Mouse (Mus musculus) limb, embryonic 15.5 days (tissue): Measurements from ENCODE around the gene Ttll12. TPM values are rescaled to one million over a fixed set of nuclear protein-coding genes. Genes with fewer than 3 reads are reported as not detected.
A peak's percentile ranks its signal among the peaks of the same experiment; 100 is the strongest.

Source experiments
- ATAC-seq: fragments of 200-750 bp; cut with Nextera tagmentation; 2 replicates; pipeline ENCODE4 v1.8.0; 2017; ENCODE audit warnings: low read depth, moderate TSS enrichment; ENCODE audit not compliant: insufficient number of reproducible peaks, low FRiP score, low TSS enrichment
- H3K27ac ChIP-seq: fragments of 300-500 bp; sonication (generic); 2 replicates; pipeline ENCODE4 v1.5.1; 2015; ENCODE audit warnings: moderate library complexity, mild to moderate bottlenecking, inconsistent platforms
- H3K27me3 ChIP-seq: fragments of 300-500 bp; sonication (generic); 2 replicates; pipeline ENCODE4 v1.6.1; 2015; ENCODE audit warnings: inconsistent platforms
- H3K36me3 ChIP-seq: fragments of 300-500 bp; sonication (generic); 2 replicates; pipeline ENCODE4 v1.6.1; 2015; ENCODE audit warnings: inconsistent platforms
- H3K4me1 ChIP-seq: fragments of 300-500 bp; sonication (generic); 2 replicates; pipeline ENCODE4 v1.6.1; 2015; ENCODE audit warnings: inconsistent platforms
- H3K4me2 ChIP-seq: fragments of 300-500 bp; sonication (generic); 2 replicates; pipeline ENCODE4 v1.6.1; 2015; ENCODE audit warnings: mild to moderate bottlenecking, inconsistent platforms
- H3K4me3 ChIP-seq: fragments of 300-500 bp; sonication (generic); 2 replicates; pipeline ENCODE4 v1.5.1; 2015; ENCODE audit warnings: mild to moderate bottlenecking, inconsistent platforms
- H3K9ac ChIP-seq: fragments of 300-500 bp; sonication (generic); 2 replicates; pipeline ENCODE4 v1.6.1; 2015; ENCODE audit warnings: inconsistent platforms
- H3K9me3 ChIP-seq: fragments of 300-500 bp; sonication (generic); 2 replicates; pipeline ENCODE4 v1.6.1; 2016; ENCODE audit warnings: inconsistent platforms
- WGBS: fragments of 180-500 bp; shearing (Covaris S2); methylation state at CpG from one replicate; pipeline ENCODE4 v1.1.7; 2015; 5-methylcytosine and 5-hydroxymethylcytosine counted together
- polyA plus RNA-seq: library from polyadenylated mRNA; unstranded; fragments of >200 nt; fragmentation: Nextera tagmentation; extraction: Ambion mirVana; gene quantifications from 2 replicates; pipeline ENCODE4 v1.2.1, GENCODE M21; 2015

Ttll12 gene
- polyA plus RNA-seq, 1 experiment from 2014 or later: 33.2 TPM

DNA sequence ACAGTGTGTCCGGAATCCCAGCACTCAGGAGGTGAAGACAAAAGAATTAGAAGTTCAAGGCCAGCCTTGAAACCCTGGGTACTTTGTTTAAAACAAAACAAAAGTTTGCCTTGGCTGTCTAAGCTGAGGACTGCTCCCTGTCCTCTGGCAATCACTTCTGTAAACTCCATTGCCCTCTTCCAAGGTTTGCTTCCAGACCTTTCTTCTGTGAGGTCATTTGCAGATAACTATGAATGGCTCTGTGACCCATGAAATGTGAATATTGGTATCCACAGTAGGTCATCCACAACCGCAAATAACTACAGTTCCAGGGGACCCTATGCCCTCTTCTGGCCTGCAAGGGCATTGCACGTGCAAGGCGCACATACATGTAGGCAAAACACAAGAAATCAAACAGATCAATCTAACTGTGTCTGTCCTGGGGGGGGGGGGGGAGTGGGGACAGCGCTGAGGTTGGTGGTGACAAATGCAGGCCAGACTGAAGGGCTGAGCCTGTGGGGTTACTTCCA lies 62.9 kb downstream of the Ttll12 start:
- WGBS: 83% methylated on average over 5 of the region's 5 CpGs
- Histone ChIP-seq H3K27ac (no peak overlapping the region), H3K27me3 (peaks cover 32% of the 10 kb centered on the region), H3K9ac (no peak overlapping the region), H3K4me1 (peaks cover 5% of the 10 kb centered on the region), H3K9me3 (no peaks in the 10 kb centered on the region), H3K36me3 (no peaks in the 10 kb centered on the region), H3K4me2 (no peak overlapping the region), H3K4me3 (no peak overlapping the region)
- ATAC-seq: no peak

DNA sequence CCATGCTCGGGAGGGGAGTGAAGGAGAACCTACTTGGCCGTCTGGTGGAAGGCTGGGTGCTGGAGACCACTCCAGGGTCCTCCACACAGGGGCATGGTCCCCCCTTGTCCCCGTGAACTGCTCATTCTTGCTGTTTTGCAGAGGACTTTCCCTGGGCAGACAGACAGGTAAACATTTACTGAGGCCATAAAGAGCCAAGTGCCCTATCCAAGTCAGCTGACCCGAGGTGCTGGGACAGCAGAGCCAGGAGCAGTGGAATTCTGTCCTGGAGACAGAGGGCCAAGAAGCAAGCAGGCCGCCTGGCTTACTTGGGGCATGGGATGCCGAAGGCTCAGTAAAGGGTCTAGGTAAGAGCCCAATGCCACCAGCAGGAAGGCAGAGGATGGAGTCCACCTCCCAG lies 64.3 kb downstream of the Ttll12 start:
- no peak overlapping the region for H3K4me3 ChIP-seq
- no peak overlapping the region for H3K27ac ChIP-seq

DNA sequence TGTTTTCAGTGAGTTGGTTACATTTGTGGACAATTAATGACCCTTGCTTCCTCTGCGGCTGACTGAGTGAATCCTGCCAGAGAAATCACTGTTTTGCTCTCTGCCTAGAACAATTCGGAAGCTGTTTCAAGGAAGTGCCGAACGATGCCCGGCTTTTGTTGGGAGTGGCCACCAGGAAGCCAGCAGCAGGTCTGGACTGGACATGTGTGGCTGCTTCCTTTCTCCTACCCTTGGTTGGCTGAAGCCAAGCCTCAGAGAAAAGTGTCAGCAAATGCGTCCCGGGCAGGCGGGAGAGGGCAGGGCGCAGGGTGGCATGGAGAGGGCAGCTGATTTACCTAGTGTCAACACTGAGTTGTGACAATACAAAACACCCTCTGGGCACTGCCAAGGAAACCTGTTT lies 64.7 kb downstream of the Ttll12 start:
- 72% methylated on average over 9 of the region's 9 CpGs for WGBS
- no peaks in the 10 kb centered on the region for H3K36me3 ChIP-seq
- H3K4me3 ChIP-seq: no peak overlapping the region
- H3K4me1 ChIP-seq: peaks cover 17% of the 10 kb centered on the region
- H3K27ac ChIP-seq: no peak overlapping the region
- ATAC-seq: no peak
- H3K9me3 ChIP-seq: no peaks in the 10 kb centered on the region
- H3K27me3 ChIP-seq: peaks cover 50% of the 10 kb centered on the region
- H3K9ac ChIP-seq: no peak overlapping the region
- no peak overlapping the region for H3K4me2 ChIP-seq

More for the DNA sequence above, 64.3 kb downstream of the Ttll12 start:
- Histone ChIP-seq H3K4me2 (no peak overlapping the region), H3K27me3 (peaks cover 45% of the 10 kb centered on the region), H3K4me1 (peaks cover 17% of the 10 kb centered on the region), H3K9ac (no peak overlapping the region), H3K9me3 (no peaks in the 10 kb centered on the region), H3K36me3 (no peaks in the 10 kb centered on the region)
- WGBS: 62% methylated on average over 6 of the region's 6 CpGs
- no peak for ATAC-seq

DNA sequence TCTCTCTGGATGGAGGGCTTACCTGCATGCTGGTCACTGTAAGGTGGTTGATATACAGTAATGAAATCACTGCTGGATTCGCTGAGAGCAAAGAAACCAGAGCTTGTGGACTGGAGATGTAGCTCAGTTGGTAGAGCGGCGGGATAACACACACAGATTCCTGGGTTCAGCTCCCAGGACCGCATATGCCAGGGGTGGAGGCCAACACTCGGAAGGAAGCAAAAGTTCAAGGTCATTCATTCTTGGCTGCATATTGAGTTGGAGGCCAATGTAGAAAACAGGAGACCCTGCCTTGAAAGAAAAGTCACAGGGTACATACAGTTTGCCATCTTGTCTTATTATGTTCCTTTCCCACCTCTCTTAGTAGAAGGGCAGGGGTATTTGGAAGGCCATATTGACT lies 65.2 kb downstream of the Ttll12 start:
- no peak overlapping the region for H3K9ac ChIP-seq

GRCm38 (mm10) chr15:83528892-83529291 lies 66.1 kb downstream of the Ttll12 start:
- H3K4me3 ChIP-seq: no peak overlapping the region
- no peaks in the 10 kb centered on the region for H3K36me3 ChIP-seq
- H3K9me3 ChIP-seq: no peaks in the 10 kb centered on the region
- ATAC-seq: no peak
- 58% methylated on average over 4 of the region's 4 CpGs for WGBS
- H3K27me3 ChIP-seq: peaks cover 56% of the 10 kb centered on the region
- peaks cover 17% of the 10 kb centered on the region for H3K4me1 ChIP-seq
- no peak overlapping the region for H3K4me2 ChIP-seq
- no peak overlapping the region for H3K27ac ChIP-seq
- no peak overlapping the region for H3K9ac ChIP-seq

More for the DNA sequence above, 65.2 kb downstream of the Ttll12 start:
- H3K27ac ChIP-seq: no peak overlapping the region
- peaks cover 55% of the 10 kb centered on the region for H3K27me3 ChIP-seq
- H3K4me3 ChIP-seq: no peak overlapping the region
- no peaks in the 10 kb centered on the region for H3K36me3 ChIP-seq
- no peak overlapping the region for H3K4me2 ChIP-seq
- ATAC-seq: no peak
- peaks cover 17% of the 10 kb centered on the region for H3K4me1 ChIP-seq
- H3K9me3 ChIP-seq: no peaks in the 10 kb centered on the region
- 75% methylated on average over 5 of the region's 5 CpGs for WGBS

DNA sequence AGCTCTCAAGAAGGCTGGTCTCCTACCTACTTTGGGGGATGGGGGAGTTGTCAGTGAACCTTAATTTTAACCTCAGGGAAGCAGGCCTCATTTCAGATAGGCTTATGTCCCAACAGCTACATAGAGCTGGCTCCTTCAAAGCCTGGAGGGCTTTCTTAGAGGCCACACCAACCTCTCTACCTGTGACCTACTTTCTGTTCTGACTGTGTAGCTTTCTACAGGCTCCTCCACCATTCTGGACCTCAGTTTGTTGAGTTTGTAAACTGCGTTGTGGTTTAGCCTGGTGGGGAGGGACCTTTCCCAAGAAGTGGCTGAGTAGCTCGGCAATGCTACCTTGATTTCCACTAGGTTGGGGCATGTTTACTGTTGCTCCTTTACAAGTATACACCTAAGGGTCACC lies 67.2 kb downstream of the Ttll12 start:
- H3K27me3 ChIP-seq: peaks cover 56% of the 10 kb centered on the region
- no peak for ATAC-seq
- H3K9ac ChIP-seq: no peak overlapping the region
- 72% methylated on average over 2 of the region's 2 CpGs for WGBS
- no peaks in the 10 kb centered on the region for H3K36me3 ChIP-seq
- H3K4me3 ChIP-seq: no peak overlapping the region
- no peak overlapping the region for H3K4me2 ChIP-seq
- H3K9me3 ChIP-seq: no peaks in the 10 kb centered on the region
- H3K4me1 ChIP-seq: peaks cover 17% of the 10 kb centered on the region
- no peak overlapping the region for H3K27ac ChIP-seq

DNA sequence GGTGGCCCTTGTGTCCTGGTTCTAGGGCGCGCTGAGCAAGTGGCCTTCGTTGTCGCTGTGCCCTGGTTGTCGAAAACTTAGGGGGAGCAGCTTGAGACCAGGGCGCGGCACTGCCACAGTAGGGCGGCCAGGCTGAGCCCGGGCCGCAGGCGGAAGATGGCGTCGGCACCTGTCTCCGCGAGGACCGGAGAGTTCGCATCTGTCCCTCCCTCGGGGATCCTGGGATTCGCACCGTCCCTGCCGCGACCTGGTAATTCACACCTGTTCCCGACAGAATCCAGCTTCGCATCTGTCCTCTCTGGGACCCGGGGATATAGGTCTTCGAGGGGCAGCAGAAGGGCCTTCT lies 67.9 kb downstream of the Ttll12 start:
- no peak for ATAC-seq
- peaks cover 56% of the 10 kb centered on the region for H3K27me3 ChIP-seq
- peak overlapping the region; percentile 52 for H3K4me3 ChIP-seq
- peak overlapping the region; percentile 96 for H3K4me2 ChIP-seq
- H3K4me1 ChIP-seq: peaks cover 17% of the 10 kb centered on the region
- peak overlapping the region; percentile 23; the same call in 1 of the 2 replicates for H3K9ac ChIP-seq
- no peak overlapping the region for H3K27ac ChIP-seq
- WGBS: 2% methylated on average over 26 of the region's 26 CpGs
- H3K36me3 ChIP-seq: no peaks in the 10 kb centered on the region
- no peaks in the 10 kb centered on the region for H3K9me3 ChIP-seq

DNA sequence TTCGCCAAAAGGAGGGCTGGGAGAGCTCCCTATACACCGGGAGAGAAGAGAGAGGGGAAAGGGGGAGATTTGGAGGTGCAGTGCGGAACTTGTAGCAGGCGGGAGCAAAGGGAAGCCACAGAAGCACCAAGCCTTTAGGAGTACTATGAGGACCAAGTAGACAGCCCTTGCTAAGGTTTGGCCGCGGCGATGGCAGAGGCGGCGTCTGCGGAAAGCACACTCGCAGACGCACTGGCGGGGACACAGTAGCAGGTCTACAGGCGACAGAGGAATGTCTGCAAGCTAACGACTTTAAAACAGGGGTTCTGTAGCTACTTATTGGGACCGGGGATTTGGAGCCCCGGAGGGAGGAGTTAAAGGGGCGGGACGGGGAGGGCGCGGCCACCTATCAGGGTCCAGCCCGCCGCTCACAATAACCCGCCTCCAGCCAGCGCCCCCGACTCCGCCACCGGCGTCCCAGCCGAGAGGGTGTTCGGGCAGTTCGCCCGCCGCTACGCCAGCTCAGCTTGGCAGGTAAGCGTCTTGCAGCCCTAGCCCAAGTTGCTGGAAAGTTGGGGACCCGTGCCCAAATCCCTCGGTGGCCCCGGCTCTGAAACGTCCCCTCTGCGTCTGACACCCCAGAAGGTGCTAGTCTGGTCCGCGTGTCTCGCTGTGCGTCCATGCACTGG lies 68.4 kb downstream of the Ttll12 start, which contains the start of gene Bik:
Bik (plus strand) TSS at position 439 of the 668 bp plus-strand sequence.
- Histone ChIP-seq H3K4me2 (peak within 1 kb of the TSS; percentile 96), H3K4me3 (peak within 1 kb of the TSS; percentile 52), H3K9me3 (no peaks in the 10 kb centered on the region), H3K9ac (peak within 1 kb of the TSS; percentile 23; the same call in 1 of the 2 replicates), H3K4me1 (peaks cover 17% of the 10 kb centered on the region), H3K36me3 (no peaks in the 10 kb centered on the region), H3K27me3 (peaks cover 56% of the 10 kb centered on the region), H3K27ac (no peak within 1 kb of the TSS)
- WGBS: under 1% methylated on average over 42 of the region's 45 CpGs
- no peak for ATAC-seq

Other genes with a start within 250 kb of the Ttll12 start
- 60.8 and 61.4 TPM in 2 replicates for gene Arfgap3, start 244.9 kb downstream of the Ttll12 start, polyA plus RNA-seq
- gene Pacsin2, start 130.6 kb downstream of the Ttll12 start, polyA plus RNA-seq: 57.2 and 65.8 TPM in 2 replicates
- 19.1 and 19.3 TPM in 2 replicates for gene Ttll1, start 84.3 kb downstream of the Ttll12 start, polyA plus RNA-seq
- gene Bik, start 68.3 kb downstream of the Ttll12 start, polyA plus RNA-seq: 4.1 and 5.0 TPM in 2 replicates
- 56.4 and 69.4 TPM in 2 replicates for gene Tspo, start 31.6 kb downstream of the Ttll12 start, polyA plus RNA-seq
- 28.8 and 31.5 TPM in 2 replicates for gene Mcat, start 31.4 kb downstream of the Ttll12 start, polyA plus RNA-seq
- gene Scube1, start 129.9 kb upstream of the Ttll12 start, polyA plus RNA-seq: 7.1 and 9.7 TPM in 2 replicates
- gene Mpped1, start 184.3 kb upstream of the Ttll12 start, polyA plus RNA-seq: 8.0 and 9.2 TPM in 2 replicates